Mouse (Mus musculus) lung, postnatal 0 days (tissue): ENCODE results near the gene Clca3a2.

Source experiments
- CTCF ChIP-seq: IDR thresholded peaks from 2 replicates; pipeline ENCODE4 v1.5.1; 2016; ENCODE audit warnings: antibody characterized with exemption, mild to moderate bottlenecking
- EP300 ChIP-seq: IDR thresholded peaks from 2 replicates; pipeline ENCODE4 v1.6.1; 2016; ENCODE audit warnings: antibody characterized with exemption, mild to moderate bottlenecking, control low read depth

DNA sequence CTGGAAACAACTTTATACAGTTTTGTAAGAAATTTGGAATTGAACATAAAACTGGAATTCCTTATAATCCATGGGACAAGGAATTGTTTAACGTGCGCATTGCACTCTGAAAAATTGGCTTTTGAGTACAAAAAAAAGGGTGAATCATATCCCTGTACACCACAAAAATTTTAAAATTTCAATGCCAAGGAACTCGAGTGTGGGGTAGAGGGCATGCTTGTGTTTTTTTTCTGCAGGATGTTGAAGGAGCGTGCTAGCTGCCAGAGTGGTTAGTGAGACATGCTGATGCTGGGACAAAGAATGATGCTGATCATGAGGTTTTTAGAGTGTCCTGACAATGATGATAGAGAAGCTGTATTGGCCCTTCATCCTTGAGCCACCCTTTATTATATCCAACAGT lies 54.1 kb downstream of the Clca3a2 start:
- no peak for TF ChIP-seq CTCF
- no peak for TF ChIP-seq EP300
